Mouse (Mus musculus): ENCODE data around the gene C1qtnf6. TPM values are rescaled to one million over a fixed set of nuclear protein-coding genes. Genes with fewer than 3 reads are reported as not detected.

The C1qtnf6 gene
- total and polyA plus RNA-seq, 3 experiments = 0.15 to 1.3 TPM; not detected in 1

- Histone ChIP-seq H3K9ac (ENCODE audit: control insufficient read depth, low read depth, low read length, poor library complexity, severe bottlenecking) (no peak overlapping the region), H3K27ac (ENCODE audit: control insufficient read depth, low read depth, low read length) (no peak overlapping the region), H3K9me3 (replicated peaks; ENCODE audit: insufficient read depth, low read length) (no peaks in the 10 kb centered on the region), H3K4me1 (ENCODE audit: control insufficient read depth in 1 of 2, insufficient read depth in 2 of 2, low read length in 2 of 2) (no peaks in the 10 kb centered on the region; a peak in 1 of 4 replicates), H3K4me3 (ENCODE audit: control insufficient read depth in 1 of 2, insufficient read depth in 1 of 2, low read depth in 2 of 2, low read length in 2 of 2) (no peak overlapping the region), H3K36me3 (ENCODE audit: control insufficient read depth in 1 of 2, insufficient read depth in 2 of 2, low read length in 2 of 2) (peaks cover 0 to 3% of the 10 kb centered on the region in 2 experiments; a peak in 1 of 4 replicates), H3K27me3 (ENCODE audit: control insufficient read depth in 1 of 2, insufficient read depth in 2 of 2, low read length in 2 of 2) (peaks cover 1 to 2% of the 10 kb centered on the region in 2 experiments; a peak in 2 of 4 replicates), H3K79me2 (ENCODE audit: control insufficient read depth, insufficient read depth, low read length, poor library complexity) (no peaks in the 10 kb centered on the region)
- TF ChIP-seq POLR2AphosphoS2 (IDR thresholded peaks at IDR 0.05; ENCODE audit: low read length) = no peak
- no peak for TF ChIP-seq JUND (IDR thresholded peaks at IDR 0.05; ENCODE audit: low read depth, low read length)
- TF ChIP-seq GABPA (IDR thresholded peaks at IDR 0.05; ENCODE audit: low read depth, low read length) = no peak
- no peak for TF ChIP-seq MYC (IDR thresholded peaks at IDR 0.05; ENCODE audit: low read depth, low read length)
- TF ChIP-seq E2F4 (IDR thresholded peaks at IDR 0.05; ENCODE audit: borderline replicate concordance, low read depth, low read length) = no peak
- TF ChIP-seq ZMIZ1 (IDR thresholded peaks at IDR 0.05; ENCODE audit: low read depth, low read length) = no peak
- no peak for TF ChIP-seq GATA1 (IDR thresholded peaks at IDR 0.05; ENCODE audit: low read depth, low read length)
- no peak for TF ChIP-seq ZNF384 (IDR thresholded peaks at IDR 0.05; ENCODE audit: low read depth, low read length)
- TF ChIP-seq NELFE (IDR thresholded peaks at IDR 0.05; ENCODE audit: low read depth, low read length) = no peak
- TF ChIP-seq POLR2A (IDR thresholded peaks at IDR 0.05; ENCODE audit: control insufficient read depth in 1 of 2, insufficient read depth in 1 of 2, low read depth in 1 of 2, low read length in 2 of 2, poor library complexity in 1 of 2) = no peak
- no peak for TF ChIP-seq USF1 (IDR thresholded peaks at IDR 0.05; ENCODE audit: low read depth, low read length)
- TF ChIP-seq EP300 (IDR thresholded peaks at IDR 0.05; ENCODE audit: low read depth in 1 of 2, low read length in 2 of 2) = no peak
- TF ChIP-seq CHD1 (IDR thresholded peaks at IDR 0.05; ENCODE audit: low read depth, low read length) = no peak
- no peak for TF ChIP-seq MAZ (IDR thresholded peaks at IDR 0.05; ENCODE audit: low read depth, low read length)
- TF ChIP-seq TCF12 (IDR thresholded peaks at IDR 0.05; ENCODE audit: low read depth, low read length) = no peak
- TF ChIP-seq ZC3H11A (IDR thresholded peaks at IDR 0.05; ENCODE audit: low read depth, low read length) = no peak
- TF ChIP-seq CHD2 (IDR thresholded peaks at IDR 0.05; ENCODE audit: low read length) = no peak
- no peak for TF ChIP-seq UBTF (IDR thresholded peaks at IDR 0.05; ENCODE audit: borderline replicate concordance, insufficient read depth, low read depth, low read length)
- TF ChIP-seq HCFC1 (IDR thresholded peaks at IDR 0.05; ENCODE audit: low read depth, low read length) = no peak
- no peak for TF ChIP-seq MAX (IDR thresholded peaks at IDR 0.05; ENCODE audit: low read length)
- no peak for DNase-seq (ENCODE audit: low read depth, low spot score)
These were observed 2.2 kb upstream of the C1qtnf6 start for GRCm38 (mm10) chr15:78533346-78533835.

- Histone ChIP-seq H3K4me3 (ENCODE audit: control insufficient read depth in 1 of 2, insufficient read depth in 1 of 2, low read depth in 2 of 2, low read length in 2 of 2) (no peak overlapping the region), H3K9me3 (replicated peaks; ENCODE audit: insufficient read depth, low read length) (no peaks in the 10 kb centered on the region), H3K36me3 (ENCODE audit: control insufficient read depth in 1 of 2, insufficient read depth in 2 of 2, low read length in 2 of 2) (peaks cover 0 to 3% of the 10 kb centered on the region in 2 experiments; a peak in 1 of 4 replicates), H3K9ac (ENCODE audit: control insufficient read depth, low read depth, low read length, poor library complexity, severe bottlenecking) (no peak overlapping the region), H3K27me3 (ENCODE audit: control insufficient read depth in 1 of 2, insufficient read depth in 2 of 2, low read length in 2 of 2) (peaks cover 1 to 2% of the 10 kb centered on the region in 2 experiments; a peak in 1 of 4 replicates), H3K27ac (ENCODE audit: control insufficient read depth, low read depth, low read length) (no peak overlapping the region), H3K4me1 (ENCODE audit: control insufficient read depth in 1 of 2, insufficient read depth in 2 of 2, low read length in 2 of 2) (no peaks in the 10 kb centered on the region; a peak in 1 of 4 replicates), H3K79me2 (ENCODE audit: control insufficient read depth, insufficient read depth, low read length, poor library complexity) (no peaks in the 10 kb centered on the region)
- TF ChIP-seq MAFK (IDR thresholded peaks at IDR 0.05; ENCODE audit: borderline replicate concordance, low read depth, low read length) = no peak
- TF ChIP-seq CHD2 (IDR thresholded peaks at IDR 0.05; ENCODE audit: low read length) = no peak
- TF ChIP-seq ZKSCAN1 (IDR thresholded peaks at IDR 0.05; ENCODE audit: low read depth, low read length) = no peak
- TF ChIP-seq TAL1 (IDR thresholded peaks at IDR 0.05; ENCODE audit: low read length) = no peak
- no peak for TF ChIP-seq ETS1 (IDR thresholded peaks at IDR 0.05; ENCODE audit: low read depth, low read length)
- no peak for TF ChIP-seq CHD1 (IDR thresholded peaks at IDR 0.05; ENCODE audit: low read depth, low read length)
- no peak for TF ChIP-seq E2F4 (IDR thresholded peaks at IDR 0.05; ENCODE audit: borderline replicate concordance, low read depth, low read length)
- DNase-seq (ENCODE audit: low read depth, low spot score) = no peak
These were observed 1.5 kb upstream of the C1qtnf6 start for GRCm38 (mm10) chr15:78532566-78533345.

All from MEL (cell line).